Mouse (Mus musculus) erythroblast, embryonic 14.5 days (primary cell): ENCODE results near the gene Nlrp5.
"Not testable (repeated sequence)": the region's sequence is repeated elsewhere in the genome, so short reads cannot be mapped to it uniquely, and the experiment has no call there.

Source experiments
- GATA1 ChIP-seq: IDR thresholded peaks from 2 replicates; pipeline ENCODE4 v1.6.1; 2012; ENCODE audit warnings: low read length, inconsistent platforms, mixed read lengths
- TAL1 ChIP-seq: IDR thresholded peaks from 3 replicates; pipeline ENCODE4 v1.6.1; 2012; ENCODE audit warnings: low read length, inconsistent platforms, mixed read lengths

GRCm38 (mm10) chr7:23470201-23470600 lies 84.5 kb downstream of the Nlrp5 start:
- not testable (repeated sequence) for TF ChIP-seq TAL1, GATA1
